Mouse (Mus musculus) retina, postnatal 1 day (tissue): ENCODE results near the gene Gtf2f1.
"Not testable (repeated sequence)": the region's sequence is repeated elsewhere in the genome, so short reads cannot be mapped to it uniquely, and the experiment has no call there.

ENCODE experiments used
- DNase-seq: peaks from one replicate; pipeline ENCODE4 v3.0.0-alpha.2; 2012

Gtf2f1 gene

GRCm38 (mm10) chr17:57011236-57012141, at the start of gene Gtf2f1, which contains the start of gene Gm17949:
Gene Gtf2f1 (minus strand): TSS chr17:57011288.
Gene Gm17949 (plus strand): TSS chr17:57011469.
- DNase-seq, result peak; percentile 100

- peak; percentile 99 for DNase-seq
These were observed 49.2 kb upstream of the Gtf2f1 start for GRCm38 (mm10) chr17:57060231-57060801.

- peak; percentile 93 for DNase-seq
These were observed 48.4 kb upstream of the Gtf2f1 start, which contains the start of gene Slc25a23 for GRCm38 (mm10) chr17:57059486-57059977. Gene Slc25a23 (minus strand): TSS chr17:57059863.

GRCm38 (mm10) chr17:57058891-57059485, 47.9 kb upstream of the Gtf2f1 start, which contains the start of gene Crb3:
Gene Crb3 (plus strand): TSS chr17:57059105.
- DNase-seq, result peak; percentile 25

GRCm38 (mm10) chr17:57056246-57056645, 45.2 kb upstream of the Gtf2f1 start:
- no peak for DNase-seq

GRCm38 (mm10) chr17:57051679-57052078, 40.6 kb upstream of the Gtf2f1 start:
- DNase-seq, result not testable (repeated sequence)

- DNase-seq, result no peak
These were observed 37.7 kb upstream of the Gtf2f1 start for GRCm38 (mm10) chr17:57048816-57049215.

GRCm38 (mm10) chr17:57047406-57047805, 36.3 kb upstream of the Gtf2f1 start:
- DNase-seq, result peak; percentile 44

GRCm38 (mm10) chr17:57041554-57041953, 30.5 kb upstream of the Gtf2f1 start, which contains the start of gene Slc25a41:
Gene Slc25a41 (minus strand): TSS chr17:57041654.
- no peak for DNase-seq

- no peak for DNase-seq
These were observed 27.9 kb upstream of the Gtf2f1 start for GRCm38 (mm10) chr17:57038978-57039377.

- DNase-seq, result no peak
These were observed 21.8 kb upstream of the Gtf2f1 start for GRCm38 (mm10) chr17:57032854-57033253.

- peak; percentile 100 for DNase-seq
These were observed 20.8 kb upstream of the Gtf2f1 start for GRCm38 (mm10) chr17:57031661-57032420.

GRCm38 (mm10) chr17:57030931-57031660, 20.0 kb upstream of the Gtf2f1 start, which contains the start of gene Khsrp:
Gene Khsrp (minus strand): TSS chr17:57031522.
- peak; percentile 61 for DNase-seq

- no peak for DNase-seq
These were observed 18.6 kb upstream of the Gtf2f1 start for GRCm38 (mm10) chr17:57029691-57030090.

GRCm38 (mm10) chr17:57027471-57027870, 16.4 kb upstream of the Gtf2f1 start:
- DNase-seq, result no peak

- no peak for DNase-seq
These were observed 9.9 kb upstream of the Gtf2f1 start for GRCm38 (mm10) chr17:57020960-57021359.

GRCm38 (mm10) chr17:57019693-57020092, 8.6 kb upstream of the Gtf2f1 start:
- DNase-seq, result no peak

- DNase-seq, result no peak
These were observed 1.2 kb upstream of the Gtf2f1 start for GRCm38 (mm10) chr17:57012245-57012795.

GRCm38 (mm10) chr17:57010911-57011235, 215 bp downstream of the Gtf2f1 start:
- DNase-seq, result no peak

GRCm38 (mm10) chr17:57007137-57007905, 3.8 kb downstream of the Gtf2f1 start:
- DNase-seq, result peak; percentile 29

- DNase-seq, result no peak
These were observed 7.1 kb downstream of the Gtf2f1 start for GRCm38 (mm10) chr17:57003994-57004393.
